Mouse (Mus musculus) layer of hippocampus, postnatal 25 days (tissue): ENCODE data around the gene Pak4. TPM values are rescaled to one million over a fixed set of nuclear protein-coding genes. Genes with fewer than 3 reads are reported as not detected.
A peak's percentile ranks its signal among the peaks of the same experiment; 100 is the strongest.
"Not testable (repeated sequence)": the region's sequence is repeated elsewhere in the genome, so short reads cannot be mapped to it uniquely, and the experiment has no call there.

Source experiments
- DNase-seq, 2 experiments: peaks; one replicate each; pipeline ENCODE4 v3.0.0; 2022; ENCODE audit warnings: mixed read lengths in 2 of 2, low spot score in 1 of 2; ENCODE audit errors: extremely low spot score in 1 of 2
- total RNA-seq, 2 experiments: library from RNA; stranded (reverse); gene quantifications; 2 replicates each; pipeline ENCODE4 v1.2.3; 2021

Pak4 gene
- total RNA-seq, 2 experiments from 2014 or later: 13.4 to 14.8 TPM

GRCm38 (mm10) chr7:28568253-28568652 is 29.7 kb downstream of the Pak4 start:
- peak; percentile 56 to 75 for DNase-seq

GRCm38 (mm10) chr7:28567539-28567938 is 30.4 kb downstream of the Pak4 start:
- no peak for DNase-seq

- no peak for DNase-seq
Measured at GRCm38 (mm10) chr7:28565407-28565806, 32.6 kb downstream of the Pak4 start.

GRCm38 (mm10) chr7:28562951-28563350 is 35.0 kb downstream of the Pak4 start:
- DNase-seq: no peak

GRCm38 (mm10) chr7:28562371-28562770 is 35.6 kb downstream of the Pak4 start:
- no peak for DNase-seq

- no peak for DNase-seq
Measured at GRCm38 (mm10) chr7:28561967-28562366, 36.0 kb downstream of the Pak4 start.

GRCm38 (mm10) chr7:28560856-28561255 is 37.1 kb downstream of the Pak4 start:
- no peak for DNase-seq

GRCm38 (mm10) chr7:28558486-28558885 is 39.5 kb downstream of the Pak4 start:
- no peak for DNase-seq

- no peak for DNase-seq
Measured at GRCm38 (mm10) chr7:28557708-28558107, 40.3 kb downstream of the Pak4 start.

- no peak for DNase-seq
Measured at GRCm38 (mm10) chr7:28557069-28557468, 40.9 kb downstream of the Pak4 start.

- DNase-seq: no peak
Measured at GRCm38 (mm10) chr7:28555939-28556535, 41.9 kb downstream of the Pak4 start.

- DNase-seq: no peak
Measured at GRCm38 (mm10) chr7:28553076-28553475, 44.9 kb downstream of the Pak4 start.

- DNase-seq: no peak
Measured at GRCm38 (mm10) chr7:28547628-28548027, 50.4 kb downstream of the Pak4 start.

- no peak for DNase-seq
Measured at GRCm38 (mm10) chr7:28547154-28547553, 50.8 kb downstream of the Pak4 start, which contains the start of gene Nccrp1. TSS of gene Nccrp1 (minus strand) at chr7:28547254.

GRCm38 (mm10) chr7:28546649-28547048 is 51.3 kb downstream of the Pak4 start:
- DNase-seq: no peak

GRCm38 (mm10) chr7:28545891-28546210 is 52.1 kb downstream of the Pak4 start:
- no peak for DNase-seq

GRCm38 (mm10) chr7:28545048-28545890 is 52.7 kb downstream of the Pak4 start:
- no peak for DNase-seq

GRCm38 (mm10) chr7:28544051-28544601 is 53.9 kb downstream of the Pak4 start:
- DNase-seq: no peak

- DNase-seq: no peak
Measured at GRCm38 (mm10) chr7:28540526-28540925, 57.5 kb downstream of the Pak4 start, which contains the start of gene Sycn. TSS of gene Sycn (plus strand) at chr7:28540885.

GRCm38 (mm10) chr7:28538886-28539285 is 59.1 kb downstream of the Pak4 start:
- not testable (repeated sequence) for DNase-seq

GRCm38 (mm10) chr7:28532005-28532404 is 66.0 kb downstream of the Pak4 start:
- no peak for DNase-seq
